Mouse (Mus musculus) stomach, embryonic 16.5 days (tissue): Measurements from ENCODE around the gene Neurl3. TPM values are rescaled to one million over a fixed set of nuclear protein-coding genes. Genes with fewer than 3 reads are reported as not detected.
A peak's percentile ranks its signal among the peaks of the same experiment; 100 is the strongest.

Source experiments
- ATAC-seq: fragments of 200-750 bp; cut with Nextera tagmentation; 2 replicates; pipeline ENCODE4 v1.8.0; 2017; ENCODE audit warnings: moderate number of reproducible peaks, moderate TSS enrichment; ENCODE audit not compliant: insufficient read depth, low FRiP score
- H3K27ac ChIP-seq: fragments of 300-500 bp; sonication (generic); 2 replicates; pipeline ENCODE4 v1.5.1; 2014; ENCODE audit warnings: low read length
- H3K27me3 ChIP-seq: fragments of 300-500 bp; sonication (generic); 2 replicates; pipeline ENCODE4 v1.6.1; 2014; ENCODE audit warnings: low read length, control low read depth, mixed read lengths; ENCODE audit not compliant: control insufficient read depth, insufficient read depth
- H3K36me3 ChIP-seq: fragments of 300-500 bp; sonication (generic); 2 replicates; pipeline ENCODE4 v1.6.1; 2014; ENCODE audit warnings: low read length; ENCODE audit not compliant: control insufficient read depth, insufficient read depth
- H3K4me1 ChIP-seq: fragments of 300-500 bp; sonication (generic); 2 replicates; pipeline ENCODE4 v1.6.1; 2014; ENCODE audit warnings: low read length, control low read depth, mixed read lengths; ENCODE audit not compliant: control insufficient read depth, insufficient read depth
- H3K4me2 ChIP-seq: fragments of 300-500 bp; sonication (generic); 2 replicates; pipeline ENCODE4 v1.6.1; 2014; ENCODE audit warnings: low read depth, low read length, mixed read lengths
- H3K4me3 ChIP-seq: fragments of 300-500 bp; sonication (generic); replicated peaks from 2 replicates; pipeline ENCODE4 v1.5.1; 2014; ENCODE audit warnings: mild to moderate bottlenecking, low read length
- H3K9ac ChIP-seq: fragments of 300-500 bp; sonication (generic); 2 replicates; pipeline ENCODE4 v1.6.1; 2014; ENCODE audit warnings: low read length
- H3K9me3 ChIP-seq: fragments of 300-500 bp; sonication (generic); replicated peaks from 2 replicates; pipeline ENCODE4 v1.6.1; 2016; ENCODE audit warnings: low read length, control low read depth; ENCODE audit not compliant: control insufficient read depth
- WGBS: fragments of 180-500 bp; shearing (Covaris S2); extraction: QIAGEN DNeasy Blood & Tissue Kit; methylation state at CpG from one replicate; pipeline ENCODE4 v1.1.7; 2014; 5-methylcytosine and 5-hydroxymethylcytosine counted together
- polyA plus RNA-seq: library from polyadenylated mRNA; unstranded; fragments of >200 nt; fragmentation: Nextera tagmentation; extraction: Ambion mirVana; gene quantifications from 2 replicates; pipeline ENCODE4 v1.2.1, GENCODE M21; 2015

The Neurl3 gene
- 19.6 and 21.4 TPM in 2 replicates for polyA plus RNA-seq

- ATAC-seq, result no peak
Observed at GRCm38 (mm10) chr1:36274455-36274854, at the start of gene Neurl3. Gene Neurl3 (minus strand): TSS chr1:36274679.

GRCm38 (mm10) chr1:36323746-36324448 lies 49.4 kb upstream of the Neurl3 start:
- Histone ChIP-seq H3K9ac (no peak overlapping the region), H3K36me3 (no peaks in the 10 kb centered on the region), H3K4me3 (no peak overlapping the region), H3K4me1 (no peaks in the 10 kb centered on the region), H3K27ac (no peak overlapping the region), H3K9me3 (no peaks in the 10 kb centered on the region), H3K27me3 (no peaks in the 10 kb centered on the region), H3K4me2 (no peak overlapping the region)
- WGBS, result 34% methylated on average over 8 of the region's 8 CpGs
- ATAC-seq, result peak; percentile 60; the same call in 1 of the 2 replicates

More at GRCm38 (mm10) chr1:36274455-36274854, at the start of gene Neurl3:
- Histone ChIP-seq H3K4me1 (peaks cover 26% of the 10 kb centered on the region), H3K9ac (peak within 1 kb of the TSS; percentile 69), H3K4me3 (peak within 1 kb of the TSS; percentile 36), H3K27me3 (no peaks in the 10 kb centered on the region), H3K36me3 (no peaks in the 10 kb centered on the region), H3K9me3 (no peaks in the 10 kb centered on the region), H3K27ac (peak within 1 kb of the TSS; percentile 97), H3K4me2 (peak within 1 kb of the TSS; percentile 50)
- 78% methylated on average over 5 of the region's 5 CpGs for WGBS

- Histone ChIP-seq H3K9ac (no peak overlapping the region), H3K4me1 (no peaks in the 10 kb centered on the region), H3K4me3 (no peak overlapping the region), H3K4me2 (no peak overlapping the region), H3K36me3 (no peaks in the 10 kb centered on the region), H3K27ac (no peak overlapping the region), H3K9me3 (no peaks in the 10 kb centered on the region), H3K27me3 (no peaks in the 10 kb centered on the region)
- no peak for ATAC-seq
- 43% methylated on average over 9 of the region's 9 CpGs for WGBS
Observed at GRCm38 (mm10) chr1:36323076-36323475, 48.6 kb upstream of the Neurl3 start.

- Histone ChIP-seq H3K27ac (no peak overlapping the region), H3K4me1 (no peaks in the 10 kb centered on the region), H3K36me3 (no peaks in the 10 kb centered on the region), H3K4me3 (no peak overlapping the region), H3K27me3 (no peaks in the 10 kb centered on the region), H3K9me3 (no peaks in the 10 kb centered on the region), H3K4me2 (no peak overlapping the region), H3K9ac (no peak overlapping the region)
- 72% methylated on average over 11 of the region's 11 CpGs for WGBS
- ATAC-seq, result no peak
Observed at GRCm38 (mm10) chr1:36321829-36322573, 47.5 kb upstream of the Neurl3 start.

- Histone ChIP-seq H3K27ac (no peak overlapping the region), H3K9me3 (no peaks in the 10 kb centered on the region), H3K4me2 (no peak overlapping the region), H3K4me1 (no peaks in the 10 kb centered on the region), H3K36me3 (no peaks in the 10 kb centered on the region), H3K27me3 (no peaks in the 10 kb centered on the region), H3K4me3 (no peak overlapping the region), H3K9ac (no peak overlapping the region)
- 77% methylated on average over 2 of the region's 2 CpGs for WGBS
- ATAC-seq, result no peak
Observed at GRCm38 (mm10) chr1:36321164-36321563, 46.7 kb upstream of the Neurl3 start.

- Histone ChIP-seq H3K4me3 (no peak overlapping the region), H3K9ac (no peak overlapping the region), H3K9me3 (no peaks in the 10 kb centered on the region), H3K4me2 (no peak overlapping the region), H3K27me3 (no peaks in the 10 kb centered on the region), H3K4me1 (no peaks in the 10 kb centered on the region), H3K27ac (no peak overlapping the region), H3K36me3 (no peaks in the 10 kb centered on the region)
- no peak for ATAC-seq
- WGBS, result 91% methylated on average over 2 of the region's 2 CpGs
Observed at GRCm38 (mm10) chr1:36315776-36316100, 41.3 kb upstream of the Neurl3 start.

GRCm38 (mm10) chr1:36314959-36315775 lies 40.7 kb upstream of the Neurl3 start:
- WGBS, result 86% methylated on average over 11 of the region's 11 CpGs
- no peak for ATAC-seq

GRCm38 (mm10) chr1:36309498-36309901 lies 35.0 kb upstream of the Neurl3 start:
- Histone ChIP-seq H3K4me1 (peaks cover 6% of the 10 kb centered on the region), H3K9ac (no peak overlapping the region), H3K9me3 (no peaks in the 10 kb centered on the region), H3K4me2 (0 out of 2 replicates have a peak overlapping the region, but pooled peaks have one; percentile 17), H3K4me3 (no peak overlapping the region; the same call in 1 of the 2 replicates), H3K27ac (no peak overlapping the region), H3K27me3 (peaks cover 19% of the 10 kb centered on the region), H3K36me3 (no peaks in the 10 kb centered on the region)
- no peak for ATAC-seq
- 40% methylated on average over 3 of the region's 3 CpGs for WGBS

More at GRCm38 (mm10) chr1:36314959-36315775, 40.7 kb upstream of the Neurl3 start:
- Histone ChIP-seq H3K27me3 (no peaks in the 10 kb centered on the region), H3K4me3 (no peak overlapping the region), H3K36me3 (no peaks in the 10 kb centered on the region), H3K4me2 (no peak overlapping the region), H3K27ac (no peak overlapping the region), H3K9me3 (no peaks in the 10 kb centered on the region), H3K9ac (no peak overlapping the region), H3K4me1 (no peaks in the 10 kb centered on the region)
